Mouse (Mus musculus) stomach, adult 2 months (tissue): Measurements from ENCODE around the gene Map1a. TPM values are rescaled to one million over a fixed set of nuclear protein-coding genes. Genes with fewer than 3 reads are reported as not detected.

Source experiments
- polyA plus RNA-seq: library from polyadenylated mRNA; depleted of rRNA; stranded (reverse); fragments of >200 nt; gene quantifications from 2 replicates; pipeline ENCODE4 v1.2.3, GENCODE M21; 2012; rRNA removed

Gene Map1a
- polyA plus RNA-seq = 3.0 and 3.6 TPM in 2 replicates

GRCm38 (mm10) chr2:121288901-121289729 lies at the start of gene Map1a:
Gene Map1a, plus strand, starts transcription at chr2:121289600.

DNA sequence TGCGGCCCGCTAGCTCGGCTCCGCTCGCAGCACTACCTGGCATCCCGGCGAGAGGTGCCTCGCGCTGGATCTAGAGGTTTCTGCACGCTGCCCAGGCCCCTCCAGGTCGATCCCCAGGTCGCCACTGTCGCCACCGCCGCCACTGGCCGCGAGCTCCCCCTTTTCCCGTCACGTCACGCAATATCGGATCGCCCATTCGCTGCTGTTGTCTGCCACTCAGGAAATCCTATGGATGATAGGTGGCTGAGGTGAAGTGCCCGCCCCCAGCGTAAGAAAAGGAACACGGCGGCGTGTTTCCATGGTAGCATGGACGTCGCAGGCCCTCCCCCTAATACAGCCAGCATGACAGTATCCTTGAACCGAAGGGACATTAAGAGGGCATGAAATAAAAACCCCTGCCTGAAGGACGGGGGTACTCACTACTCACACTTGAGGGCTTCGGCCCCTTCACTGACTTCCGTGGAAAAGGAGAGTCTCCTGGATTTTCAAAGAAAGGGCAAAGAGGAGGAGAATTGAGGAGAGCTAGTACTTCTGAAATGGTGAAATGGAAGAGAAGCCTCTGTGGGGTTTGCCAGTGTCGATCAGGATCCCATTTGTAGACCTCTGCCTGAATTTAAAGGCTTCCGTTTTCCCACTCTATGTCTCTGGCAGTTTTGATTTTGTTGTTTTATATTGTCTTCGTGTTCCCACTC lies 18.0 kb upstream of the Map1a start, which contains the start of gene Trp53bp1:
Gene Trp53bp1, minus strand, starts transcription at position 172 of the 692 bp plus-strand sequence.

DNA sequence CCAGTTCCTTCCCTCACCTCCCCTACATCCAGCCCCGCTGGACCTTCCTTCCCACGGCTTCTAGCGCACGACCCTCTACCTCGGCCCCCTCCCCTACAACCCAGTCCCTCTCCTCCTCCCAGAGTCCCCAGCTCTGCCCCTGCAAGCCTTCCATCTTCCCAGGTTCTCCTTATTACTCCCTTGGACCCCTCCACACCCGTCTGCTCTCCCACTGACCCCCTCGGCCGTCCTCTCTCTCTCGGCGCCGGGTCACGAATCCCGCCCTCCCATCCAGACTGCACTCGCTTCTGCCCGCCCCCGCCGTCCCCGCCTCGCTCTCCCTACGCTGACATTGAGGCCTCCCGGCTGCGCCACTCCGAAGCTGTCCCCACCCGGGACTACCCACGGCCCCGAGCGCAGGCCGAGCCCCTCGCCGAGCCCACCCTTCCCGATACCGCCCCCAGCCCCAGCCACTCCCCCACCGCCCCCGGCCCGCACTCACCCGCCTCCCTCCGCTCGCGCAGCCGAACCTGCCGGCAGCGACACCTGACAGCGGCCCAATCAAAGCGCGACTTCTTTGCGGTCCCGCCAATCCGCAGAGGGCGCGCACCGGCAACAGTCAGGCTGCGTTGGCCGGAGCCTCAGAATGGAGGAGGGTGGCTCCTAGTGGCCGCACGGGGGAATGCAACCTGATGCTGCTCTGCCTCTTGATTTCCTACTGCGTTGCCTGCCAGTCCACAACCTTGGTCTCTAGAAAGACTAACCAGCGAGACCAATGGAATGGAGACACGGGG lies 65.6 kb downstream of the Map1a start, which contains the start of gene Ppip5k1:
Gene Ppip5k1, minus strand, starts transcription at position 577 of the 773 bp plus-strand sequence.

DNA sequence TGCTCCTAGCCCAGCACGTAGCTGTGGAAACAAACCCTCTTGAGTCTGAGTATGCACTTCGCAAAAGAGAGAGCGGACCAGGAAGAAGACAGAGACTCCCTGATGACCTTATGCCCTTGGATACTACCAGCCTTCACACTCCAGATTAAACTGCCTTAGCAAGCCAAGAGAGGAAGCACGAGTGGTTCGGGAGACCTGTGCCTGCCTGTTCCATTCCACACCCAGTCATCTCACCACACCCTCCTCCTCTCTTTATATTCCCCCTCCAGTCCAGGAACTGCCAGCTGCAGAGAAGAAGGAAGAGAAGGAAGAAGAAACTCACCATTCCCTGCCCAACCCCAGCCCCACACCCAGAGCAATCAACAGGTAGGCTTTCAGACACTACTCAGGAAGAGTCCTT lies 68.1 kb downstream of the Map1a start, which contains the start of gene Ckmt1:
Gene Ckmt1, plus strand, starts transcription at position 221 of the 400 bp plus-strand sequence.

Other genes starting within 250 kb of the Map1a start
- 0.43 and 0.76 TPM in 2 replicates for gene Tgm5, start 203.8 kb upstream of the Map1a start, polyA plus RNA-seq
- gene Tgm7, start 179.8 kb upstream of the Map1a start, polyA plus RNA-seq = 0.03 TPM in 1 of 2 replicates, not detected in the other
- gene Adal, start 149.2 kb upstream of the Map1a start, polyA plus RNA-seq = 1.00 and 1.4 TPM in 2 replicates
- 6.1 and 8.3 TPM in 2 replicates for gene Lcmt2, start 148.9 kb upstream of the Map1a start, polyA plus RNA-seq
- gene Tubgcp4, start 118.9 kb upstream of the Map1a start, polyA plus RNA-seq = 8.8 and 11.5 TPM in 2 replicates
- 0.63 and 0.77 TPM in 2 replicates for gene Zscan29, start 118.5 kb upstream of the Map1a start, polyA plus RNA-seq
- gene Trp53bp1, start 18.2 kb upstream of the Map1a start, polyA plus RNA-seq = 4.7 and 8.6 TPM in 2 replicates
- 12.6 and 17.1 TPM in 2 replicates for gene Ppip5k1, start 65.8 kb downstream of the Map1a start, polyA plus RNA-seq
- 582 and 597 TPM in 2 replicates for gene Ckmt1, start 68.1 kb downstream of the Map1a start, polyA plus RNA-seq
- 0.05 and 0.15 TPM in 2 replicates for gene Strc, start 97.6 kb downstream of the Map1a start, polyA plus RNA-seq
- gene Pdia3, start 124.2 kb downstream of the Map1a start, polyA plus RNA-seq = 494 and 1,371 TPM in 2 replicates
- 0.02 and 0.09 TPM in 2 replicates for gene Catsper2, start 124.2 kb downstream of the Map1a start, polyA plus RNA-seq
- gene Ell3, start 154.7 kb downstream of the Map1a start, polyA plus RNA-seq = 1.6 and 2.4 TPM in 2 replicates
- gene Serf2, start 159.6 kb downstream of the Map1a start, polyA plus RNA-seq = 195 and 280 TPM in 2 replicates
- gene Hypk, start 163.7 kb downstream of the Map1a start, polyA plus RNA-seq = 1.3 and 1.6 TPM in 2 replicates
- 0.05 and 0.16 TPM in 2 replicates for gene Serinc4, start 167.2 kb downstream of the Map1a start, polyA plus RNA-seq
- 0.23 and 0.53 TPM in 2 replicates for gene Mfap1b, start 184.5 kb downstream of the Map1a start, polyA plus RNA-seq
- 0.05 and 0.35 TPM in 2 replicates for gene Mfap1a, start 217.1 kb downstream of the Map1a start, polyA plus RNA-seq
- 0.32 and 0.76 TPM in 2 replicates for gene Wdr76, start 217.1 kb downstream of the Map1a start, polyA plus RNA-seq